Mouse (Mus musculus) thymus, postnatal 25 days (tissue): ENCODE data around the gene Olfr1130.
"Not testable (repeated sequence)": the region's sequence is repeated elsewhere in the genome, so short reads cannot be mapped to it uniquely, and the experiment has no call there.

Experiments
- DNase-seq: peaks from one replicate; pipeline ENCODE4 v3.0.0; 2022

Olfr1130 gene

GRCm38 (mm10) chr2:87605912-87606311 is at the start of gene Olfr1130:
TSS of gene Olfr1130 (plus strand) at chr2:87606212.
- DNase-seq = not testable (repeated sequence)

DNA sequence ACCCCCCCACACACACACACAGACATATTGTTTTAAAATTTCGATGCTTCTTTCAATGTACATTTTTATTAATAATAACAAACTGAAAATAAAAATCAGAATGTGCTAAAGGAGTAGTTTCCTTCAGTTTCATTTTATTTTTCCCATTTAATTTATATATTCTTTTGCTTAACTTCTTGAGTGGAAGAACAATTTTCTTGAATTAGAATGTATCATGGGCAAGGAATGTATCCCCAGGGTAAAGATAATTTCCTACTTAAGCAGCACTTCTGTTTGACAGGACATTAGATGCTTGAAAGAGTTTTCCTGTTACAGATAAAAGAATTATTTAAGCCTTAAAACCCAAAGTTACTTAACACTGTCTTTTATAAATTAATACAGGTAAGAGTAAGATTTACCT is 32.4 kb upstream of the Olfr1130 start, which contains the start of gene Olfr1129:
TSS of gene Olfr1129 (plus strand) at position 301 of the 400 bp plus-strand sequence.
- not testable (repeated sequence) for DNase-seq

GRCm38 (mm10) chr2:87626804-87627203 is 20.8 kb downstream of the Olfr1130 start, which contains the start of gene Olfr1131:
TSS of gene Olfr1131 (plus strand) at chr2:87627104.
- DNase-seq = no peak

GRCm38 (mm10) chr2:87637435-87637834 is 31.4 kb downstream of the Olfr1130 start, which contains the start of gene Olfr1132:
TSS of gene Olfr1132 (minus strand) at chr2:87637535.
- no peak for DNase-seq

GRCm38 (mm10) chr2:87642441-87642840 is 36.4 kb downstream of the Olfr1130 start:
- DNase-seq = no peak

DNA sequence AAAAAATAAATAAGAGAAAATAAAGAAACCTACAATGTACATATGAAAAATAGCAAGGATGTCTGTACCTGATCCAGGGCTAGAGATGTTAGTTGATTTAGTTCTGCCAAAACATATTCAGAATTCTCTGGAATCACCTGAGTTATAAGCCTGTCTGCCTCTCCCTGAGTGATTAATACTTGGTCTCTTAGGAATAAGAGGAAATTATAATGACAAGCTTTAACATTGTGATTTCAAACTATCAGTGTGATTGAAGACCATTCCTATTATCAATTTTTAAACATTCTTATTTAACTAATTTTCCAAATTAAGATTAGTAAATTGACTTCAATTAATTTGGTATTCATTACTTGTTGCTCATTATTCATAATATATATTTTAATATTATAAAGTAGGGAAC is 41.3 kb downstream of the Olfr1130 start, which contains the start of gene Olfr1133:
TSS of gene Olfr1133 (minus strand) at position 101 of the 400 bp plus-strand sequence.
- DNase-seq = no peak

- DNase-seq = no peak
Measured at GRCm38 (mm10) chr2:87658360-87658759, 52.3 kb downstream of the Olfr1130 start, which contains the start of gene Olfr1134. TSS of gene Olfr1134 (minus strand) at chr2:87658460.
